Mouse (Mus musculus) right cerebral cortex, adult 2 months (tissue): ENCODE measurements at regions not wholly inside any gene's neighbourhood (a gene's known extent, or its start where the extent isn't known, plus 50 kb on each side); places are given as distances from the start of the nearest gene placed in this dataset.
A peak's percentile ranks its signal among the peaks of the same experiment; 100 is the strongest.

Experiments
- DNase-seq, 2 experiments: peaks; one replicate each; pipeline ENCODE4 v3.0.0; 2021 to 2022; ENCODE audit warnings: low spot score in 2 of 2

DNA sequence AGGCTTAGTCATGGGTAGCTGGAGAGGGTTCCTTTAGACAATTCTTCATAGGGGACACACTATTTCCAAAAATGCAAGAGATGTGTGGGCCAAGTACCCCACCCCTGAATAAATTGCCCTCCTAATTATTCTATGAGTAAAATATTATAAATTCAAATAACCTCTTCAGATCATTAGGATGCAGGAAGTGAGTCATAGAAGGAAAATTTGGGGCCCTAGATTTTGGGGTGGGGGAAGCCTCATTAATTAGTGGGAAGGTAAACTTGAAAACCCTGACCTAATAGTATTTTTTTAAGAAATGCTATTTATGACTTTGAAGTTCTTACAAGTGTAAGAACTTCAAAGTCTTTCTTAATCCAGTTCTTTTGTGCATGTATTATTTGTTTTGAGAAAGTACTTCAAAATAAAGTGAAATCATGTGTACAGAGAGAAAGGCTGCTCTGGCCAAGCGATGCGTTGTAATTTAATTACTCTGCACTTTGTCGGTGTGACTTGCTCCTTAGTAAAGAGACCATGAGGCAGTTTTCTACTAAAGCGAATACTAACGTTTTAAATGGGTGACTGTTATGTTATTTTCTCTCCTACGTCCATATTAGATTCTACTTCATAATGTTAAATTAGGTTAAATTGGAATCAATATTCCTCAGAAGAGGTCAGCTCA lies 200.6 kb downstream of the Tgfb2 start:
- DNase-seq, result no peak

DNA sequence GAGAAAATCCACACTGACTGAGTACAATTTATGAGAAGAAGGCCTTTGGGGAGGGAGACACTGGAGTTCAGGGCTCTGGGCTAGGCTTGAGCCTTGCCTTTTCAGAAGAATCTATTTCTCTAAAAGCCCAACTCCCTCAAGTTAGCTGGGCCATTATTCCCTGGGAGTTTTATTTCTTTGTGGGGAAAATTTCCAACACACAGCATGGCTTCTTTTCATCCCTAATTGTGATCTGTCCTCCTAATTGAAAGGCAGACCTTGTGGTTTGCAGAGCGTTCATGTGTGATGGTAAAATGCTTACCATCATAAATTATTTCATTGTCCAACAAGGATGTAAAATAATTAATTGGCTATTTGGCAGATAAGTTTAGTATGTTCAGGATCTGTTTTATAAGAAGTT lies 204.1 kb downstream of the Tgfb2 start:
- DNase-seq, result no peak

DNA sequence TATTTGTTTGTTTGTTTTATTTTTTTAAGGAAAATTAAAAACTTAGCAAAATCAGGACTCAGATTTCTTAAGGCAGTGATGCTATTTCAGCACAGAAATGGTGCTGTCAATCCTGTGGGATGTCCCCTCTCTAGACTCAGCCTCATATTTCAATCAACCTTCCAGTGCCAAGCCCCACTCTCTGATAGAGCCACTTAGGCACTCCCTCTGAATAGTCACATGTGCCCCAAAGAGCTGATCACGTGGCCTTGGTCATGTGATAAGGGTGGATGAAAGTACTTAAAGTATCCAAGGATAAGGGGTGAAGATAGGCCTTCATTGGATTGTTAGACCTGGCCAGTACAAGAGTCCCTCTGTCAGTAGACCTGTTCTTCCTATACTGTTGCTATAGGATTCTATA lies 207.9 kb downstream of the Tgfb2 start:
- DNase-seq, result no peak

DNA sequence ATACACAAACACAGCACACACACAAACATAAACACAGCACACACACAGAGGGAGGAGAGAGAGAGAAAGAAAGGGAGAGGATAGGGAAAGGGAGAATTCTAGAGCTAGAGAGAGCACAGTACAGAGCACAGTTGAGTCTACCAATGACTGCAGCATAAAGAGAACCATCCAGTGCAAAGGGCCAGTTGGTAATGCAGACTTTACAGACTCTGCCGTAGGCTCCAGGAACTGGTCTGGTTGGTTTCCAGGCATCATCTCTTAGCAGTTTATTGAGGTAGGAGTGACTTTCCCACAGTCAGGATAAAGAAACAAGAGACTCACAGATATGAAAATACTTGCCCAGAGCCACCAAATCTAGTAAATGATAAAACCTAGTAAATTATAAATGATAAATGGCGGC lies 208.5 kb downstream of the Tgfb2 start:
- DNase-seq, result no peak

DNA sequence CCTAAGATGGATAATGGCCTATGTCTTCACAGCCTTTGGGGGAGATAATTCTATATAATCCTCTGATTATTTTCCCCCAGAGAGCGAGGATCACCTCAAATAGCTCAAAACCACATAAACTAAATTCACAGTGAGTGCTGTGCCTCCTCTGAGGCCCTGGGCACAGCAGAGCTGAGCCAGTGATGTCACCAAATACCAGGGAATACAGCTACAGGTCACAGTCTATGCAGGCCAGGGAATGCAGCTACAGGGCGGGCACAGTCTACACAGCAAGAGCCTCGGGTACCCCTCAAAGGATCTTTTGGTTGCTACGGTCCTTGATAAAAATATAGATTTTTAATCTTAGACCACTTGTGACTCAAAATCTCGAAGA lies 211.4 kb downstream of the Tgfb2 start:
- DNase-seq, result no peak

DNA sequence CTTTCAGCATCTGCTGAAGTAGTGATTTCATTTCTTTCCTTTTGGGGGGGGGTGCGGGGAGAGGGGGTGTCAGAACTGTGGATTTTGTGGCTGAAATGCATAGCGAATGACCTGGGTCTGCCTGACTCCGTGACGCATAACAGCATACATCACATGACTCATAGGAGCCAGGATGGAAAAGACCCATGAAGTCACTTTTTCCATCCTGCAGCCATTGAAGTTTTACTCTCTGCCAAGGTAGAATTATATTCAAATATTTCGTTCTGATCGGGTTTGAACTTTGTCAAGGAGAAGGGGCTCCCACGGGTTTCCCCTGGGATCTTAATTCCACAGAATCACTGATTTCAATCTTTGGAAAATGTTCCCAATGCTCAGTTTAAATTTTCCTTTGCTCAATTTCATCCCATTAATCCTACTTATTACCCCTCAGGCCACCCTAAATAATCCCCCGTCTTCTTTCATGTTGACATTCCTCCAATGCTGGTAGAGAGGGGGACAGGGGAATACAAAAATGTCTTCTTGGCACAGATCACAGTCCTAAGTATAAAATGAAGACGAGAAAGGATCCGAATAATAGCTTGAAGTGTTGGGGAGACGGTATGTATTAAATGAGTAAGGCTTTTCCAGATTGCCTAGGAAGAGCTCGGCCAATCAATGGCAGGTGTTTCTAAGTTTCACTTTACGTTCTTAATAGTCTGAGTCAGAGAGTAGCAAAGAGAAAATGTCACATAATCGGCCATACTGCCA lies 212.0 kb downstream of the Tgfb2 start:
- DNase-seq, result no peak

DNA sequence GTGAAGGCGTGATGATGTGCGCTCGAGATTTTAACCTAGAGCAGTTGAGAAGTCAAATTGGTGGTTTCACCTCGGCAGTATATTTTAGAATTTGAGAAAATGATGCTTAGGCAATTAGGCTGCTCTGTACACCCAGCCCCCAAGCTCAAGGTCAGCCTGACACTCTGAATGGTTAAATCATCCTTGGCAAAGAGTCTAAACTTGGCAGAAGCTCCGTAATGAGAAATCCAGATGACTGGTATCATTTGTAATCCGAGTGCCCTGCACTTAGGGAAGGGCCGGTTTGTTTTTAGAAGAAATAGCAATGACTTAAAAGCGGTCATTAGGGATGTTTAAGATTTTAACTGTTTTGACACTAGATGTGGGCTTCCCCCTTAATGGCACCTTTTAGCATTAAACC lies 223.6 kb downstream of the Tgfb2 start:
- DNase-seq, result no peak

DNA sequence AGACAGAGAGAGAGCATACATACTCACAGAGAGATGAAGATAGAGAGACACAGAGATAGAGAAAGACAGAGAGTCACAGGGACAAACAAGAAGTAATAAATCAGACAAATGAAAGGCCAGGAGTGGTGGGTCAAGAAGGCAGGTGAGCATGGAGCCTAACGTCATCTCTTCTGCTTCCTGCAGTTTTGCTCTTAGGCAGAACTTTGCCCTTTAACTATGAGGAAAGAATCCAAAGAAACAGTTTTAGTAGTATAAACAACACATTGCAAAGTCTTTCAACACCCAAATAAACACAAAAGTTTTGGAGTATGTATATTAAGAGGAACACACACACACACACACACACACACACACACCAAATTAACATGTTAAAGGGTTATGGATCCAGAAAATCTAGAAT lies 225.8 kb downstream of the Tgfb2 start:
- no peak for DNase-seq

DNA sequence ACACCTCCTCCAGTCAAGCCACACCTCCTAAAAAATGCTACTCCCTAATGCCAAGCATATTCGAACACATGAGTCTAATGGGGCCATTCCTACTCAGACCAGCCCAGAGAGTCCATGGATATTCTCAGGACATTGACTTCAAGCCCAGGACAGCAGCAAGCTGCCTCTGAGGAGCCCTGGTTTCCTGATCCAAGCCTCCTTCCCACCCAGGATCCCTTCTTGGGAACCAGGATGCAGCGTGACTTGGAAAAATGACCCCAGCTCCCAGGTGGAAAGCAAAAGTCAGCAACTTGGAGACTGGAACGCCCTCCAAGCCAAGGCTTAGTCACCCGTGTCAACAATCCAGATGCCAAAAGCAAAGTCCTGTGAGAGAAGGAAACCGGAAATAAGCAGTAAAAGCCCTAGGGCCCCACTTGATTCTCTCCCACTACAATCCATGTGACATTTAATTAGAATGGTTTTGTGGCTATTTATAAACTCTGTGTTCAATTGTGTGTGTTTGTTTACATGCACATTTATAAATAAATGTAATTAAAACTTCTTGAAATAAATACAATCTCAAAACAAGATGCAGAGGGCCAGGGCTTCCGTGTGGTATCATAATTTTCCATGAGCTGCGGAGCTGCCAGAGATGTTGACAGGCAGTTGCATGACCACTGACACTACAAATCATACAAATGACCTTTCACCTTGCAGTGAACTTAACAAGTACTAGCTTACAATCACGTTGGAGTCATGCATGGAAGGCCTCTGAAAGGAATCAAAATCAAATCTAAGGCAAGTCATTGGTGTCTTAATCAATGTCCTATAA lies 227.2 kb downstream of the Tgfb2 start:
- DNase-seq, result no peak

DNA sequence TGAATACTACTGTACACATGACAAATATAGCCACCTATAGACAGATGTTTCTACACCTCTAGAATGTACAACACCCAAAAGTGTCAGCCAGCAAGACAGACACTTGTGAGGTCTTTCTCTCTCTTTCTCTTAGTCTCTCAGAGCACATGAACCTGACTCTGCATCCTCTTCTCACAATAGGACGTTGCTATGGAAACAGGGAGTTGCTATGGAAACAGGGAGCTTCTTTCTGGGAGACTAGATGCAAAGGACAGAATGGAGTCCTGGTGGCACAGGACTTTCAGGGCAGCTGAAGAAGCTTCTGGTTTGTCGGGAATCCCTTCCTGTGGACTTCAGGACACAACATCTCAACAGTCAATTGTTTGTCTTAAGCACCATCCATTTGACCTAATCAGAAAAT lies 230.9 kb downstream of the Tgfb2 start:
- DNase-seq, result peak; percentile 22 to 67

DNA sequence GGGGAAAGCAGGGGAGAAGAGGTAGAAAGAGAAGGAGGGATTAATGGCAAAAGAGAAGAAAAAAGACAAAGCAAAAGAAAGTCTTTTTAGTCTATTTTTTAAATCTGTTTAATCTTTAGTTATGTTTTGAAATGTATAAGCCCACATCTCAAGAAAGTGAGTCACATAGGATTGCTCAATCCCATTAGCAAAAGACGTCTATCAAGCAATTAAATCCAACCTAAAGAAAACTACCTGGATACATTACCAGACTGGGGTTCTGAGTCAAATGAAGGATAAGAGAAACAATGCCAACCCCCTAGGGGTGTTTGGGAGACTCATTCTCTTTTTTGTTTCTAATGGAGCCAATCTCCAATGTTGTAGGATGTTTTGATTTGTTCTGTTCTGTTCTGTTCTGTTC lies 231.4 kb downstream of the Tgfb2 start:
- no peak for DNase-seq

DNA sequence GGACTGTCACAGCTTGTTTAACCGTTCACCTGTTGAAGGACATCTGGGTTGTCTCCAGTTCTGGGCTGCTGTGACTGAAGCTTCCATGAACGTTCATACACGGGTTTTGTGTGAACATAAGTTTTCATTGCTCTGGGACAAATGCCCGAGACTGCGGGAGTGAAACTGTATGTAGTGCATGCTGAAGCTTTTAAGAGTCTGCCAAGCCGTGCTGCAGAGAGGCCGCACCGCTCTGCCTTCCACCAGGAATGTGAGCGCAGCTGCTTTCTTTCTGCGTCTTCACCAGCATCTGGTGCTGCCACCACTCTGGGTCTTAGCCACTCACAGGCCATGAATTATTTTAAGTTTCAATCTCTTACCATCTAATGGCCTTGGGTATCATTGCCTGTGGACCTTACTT lies 232.8 kb downstream of the Tgfb2 start:
- no peak for DNase-seq

DNA sequence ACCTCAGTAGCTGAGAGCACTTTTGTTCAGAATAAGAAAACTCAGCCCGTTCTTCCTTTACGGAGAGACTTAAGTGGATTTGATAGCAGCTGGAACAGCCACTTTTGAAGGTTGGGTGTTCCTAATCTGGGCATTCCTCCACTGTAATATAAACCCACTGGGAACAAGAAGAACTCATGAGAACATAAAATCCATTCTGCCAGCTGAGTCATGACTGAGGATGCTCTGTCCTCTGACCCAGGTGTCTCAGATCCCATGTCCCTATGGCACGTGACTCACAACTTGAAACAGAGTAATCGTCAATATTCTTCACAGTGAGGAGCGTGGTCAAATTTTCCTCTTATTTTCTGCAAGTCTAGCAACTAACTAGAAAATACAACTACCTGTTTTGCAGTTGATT lies 240.3 kb downstream of the Tgfb2 start:
- no peak for DNase-seq

DNA sequence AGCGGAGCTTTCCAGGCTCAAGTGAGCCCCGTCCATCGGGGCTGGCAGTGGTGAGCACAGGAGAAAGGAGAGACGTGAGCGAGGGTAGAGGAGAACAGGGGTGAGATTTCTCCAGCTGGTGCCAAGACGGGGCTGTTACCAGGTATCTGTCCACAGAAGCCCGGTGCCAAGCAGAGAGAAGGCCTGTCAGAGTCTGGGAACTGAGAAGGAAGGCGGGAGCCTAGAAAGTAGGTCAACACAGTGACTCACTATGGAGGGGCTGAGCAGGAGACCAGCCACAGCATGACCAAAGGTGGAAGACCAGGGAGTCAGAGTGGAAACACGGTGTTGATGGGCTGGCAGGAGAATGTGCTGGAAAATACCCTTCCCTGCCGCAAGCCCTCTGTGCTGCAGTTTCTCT lies 245.0 kb downstream of the Tgfb2 start:
- DNase-seq, result no peak

DNA sequence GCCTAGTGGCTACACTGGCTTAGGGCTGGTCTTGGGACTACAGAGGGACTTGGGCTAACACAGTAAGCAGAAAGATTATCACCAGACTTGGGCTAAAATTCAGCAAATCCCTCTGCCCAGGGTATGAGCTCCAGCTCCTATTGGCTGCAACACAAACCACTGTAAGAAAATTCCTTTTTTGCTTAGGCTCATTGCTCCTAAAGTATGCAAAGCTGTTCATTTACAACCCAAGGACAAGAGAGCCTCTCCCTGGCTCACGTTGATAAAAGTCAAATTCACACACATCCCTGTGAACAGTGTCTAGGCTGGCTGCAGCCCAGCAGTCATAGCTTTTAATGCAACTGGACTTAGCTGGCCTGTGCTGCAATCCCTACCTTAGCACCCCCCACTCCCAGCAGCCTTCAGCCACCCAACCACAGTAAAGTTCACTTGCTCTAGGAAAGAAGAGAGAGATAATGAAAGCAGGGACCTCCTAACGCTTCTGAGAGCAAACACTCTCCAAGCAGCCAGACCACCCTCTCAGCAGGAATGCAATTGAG lies 247.6 kb downstream of the Tgfb2 start:
- no peak for DNase-seq

DNA sequence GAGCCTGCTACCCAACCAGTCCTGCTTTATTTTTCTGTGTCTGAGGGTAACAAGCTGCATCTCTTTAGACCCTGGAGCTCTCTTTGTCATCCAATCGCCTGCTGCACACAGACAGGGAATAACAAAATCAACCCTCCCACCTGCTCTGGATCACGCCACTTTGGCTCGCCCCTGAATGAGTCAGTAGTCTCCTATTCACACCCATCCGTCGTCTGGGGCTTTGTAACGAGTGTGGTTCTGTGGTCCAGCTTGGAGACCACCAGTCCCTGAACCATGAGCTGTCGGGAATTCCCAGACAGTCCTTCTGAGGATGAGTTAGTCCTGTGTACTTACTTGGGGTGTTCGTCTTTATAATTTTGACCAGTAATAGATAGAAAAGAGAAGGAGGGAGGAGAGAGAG lies 248.7 kb downstream of the Tgfb2 start:
- no peak for DNase-seq

DNA sequence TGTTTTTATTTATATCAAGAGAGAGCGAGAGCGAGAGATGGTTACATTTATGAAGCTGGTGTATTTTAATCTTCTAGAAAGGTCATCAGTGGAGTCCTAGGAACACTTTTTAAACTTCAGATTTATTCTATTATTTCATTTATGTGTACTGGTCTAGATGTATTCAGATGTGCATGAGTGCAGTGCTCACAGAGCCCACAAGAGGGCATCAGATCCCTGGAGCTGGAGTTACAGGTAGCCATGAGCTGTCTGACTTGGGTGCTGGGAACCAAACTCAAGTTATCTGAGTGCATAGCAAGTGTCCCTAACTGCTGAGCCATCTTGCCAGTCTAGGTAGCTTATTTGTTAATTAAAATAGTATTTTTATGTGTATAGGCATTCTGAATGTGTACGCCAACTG lies 249.7 kb downstream of the Tgfb2 start:
- no peak for DNase-seq

DNA sequence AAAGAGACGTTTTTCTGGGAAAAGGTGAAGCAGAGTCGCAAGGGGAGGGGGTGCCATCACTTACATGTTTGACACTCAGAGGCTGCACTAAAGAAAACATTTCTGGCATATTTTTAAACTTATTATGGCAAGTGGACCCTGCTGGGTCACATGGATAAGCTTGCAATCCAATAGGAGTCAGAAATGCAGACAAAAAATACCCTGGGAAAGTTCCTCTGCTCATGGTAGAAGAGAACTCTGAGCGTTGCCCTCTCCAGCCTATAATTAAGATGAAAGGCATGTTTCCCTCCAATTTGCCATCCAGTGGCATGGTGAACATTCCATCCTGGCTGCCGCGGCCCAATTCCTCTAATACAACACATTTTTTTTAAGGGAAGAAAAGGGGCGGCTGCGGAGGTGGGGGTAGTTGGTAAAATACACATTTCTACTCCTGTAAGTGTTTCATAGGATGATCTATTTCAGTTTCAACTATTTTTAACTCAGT lies 250.6 kb downstream of the Tgfb2 start:
- no peak for DNase-seq

DNA sequence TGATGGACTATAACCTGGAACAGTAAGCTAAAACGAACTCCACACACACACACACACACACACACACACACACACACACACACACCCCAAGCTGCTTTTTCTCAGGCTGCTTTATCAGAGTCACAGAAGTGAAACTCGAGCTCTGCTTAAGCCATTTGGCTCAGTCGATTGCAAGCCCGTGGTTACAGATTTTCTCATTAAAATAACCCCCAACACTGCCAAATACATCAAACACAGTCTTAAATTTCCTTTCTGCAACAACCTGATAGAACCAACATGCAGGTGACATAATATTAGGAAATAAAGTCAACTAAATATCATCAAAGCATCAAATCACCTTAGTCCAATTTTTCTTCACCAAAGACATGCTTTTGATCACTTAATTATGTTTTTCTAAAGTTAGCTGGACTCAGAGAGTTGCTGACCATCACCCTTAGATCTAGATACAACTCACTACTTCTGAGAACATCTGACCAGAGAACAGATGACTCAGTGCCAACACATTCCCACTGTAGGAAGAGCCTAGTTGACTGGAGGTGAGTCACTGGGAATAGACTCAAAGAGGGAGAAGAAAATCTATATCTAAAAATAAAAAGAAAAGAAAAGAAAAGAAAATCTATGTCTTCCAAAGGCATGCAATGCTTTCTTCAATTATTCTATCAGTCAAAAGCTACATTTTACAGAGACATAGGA lies 251.2 kb downstream of the Tgfb2 start:
- DNase-seq, result no peak

DNA sequence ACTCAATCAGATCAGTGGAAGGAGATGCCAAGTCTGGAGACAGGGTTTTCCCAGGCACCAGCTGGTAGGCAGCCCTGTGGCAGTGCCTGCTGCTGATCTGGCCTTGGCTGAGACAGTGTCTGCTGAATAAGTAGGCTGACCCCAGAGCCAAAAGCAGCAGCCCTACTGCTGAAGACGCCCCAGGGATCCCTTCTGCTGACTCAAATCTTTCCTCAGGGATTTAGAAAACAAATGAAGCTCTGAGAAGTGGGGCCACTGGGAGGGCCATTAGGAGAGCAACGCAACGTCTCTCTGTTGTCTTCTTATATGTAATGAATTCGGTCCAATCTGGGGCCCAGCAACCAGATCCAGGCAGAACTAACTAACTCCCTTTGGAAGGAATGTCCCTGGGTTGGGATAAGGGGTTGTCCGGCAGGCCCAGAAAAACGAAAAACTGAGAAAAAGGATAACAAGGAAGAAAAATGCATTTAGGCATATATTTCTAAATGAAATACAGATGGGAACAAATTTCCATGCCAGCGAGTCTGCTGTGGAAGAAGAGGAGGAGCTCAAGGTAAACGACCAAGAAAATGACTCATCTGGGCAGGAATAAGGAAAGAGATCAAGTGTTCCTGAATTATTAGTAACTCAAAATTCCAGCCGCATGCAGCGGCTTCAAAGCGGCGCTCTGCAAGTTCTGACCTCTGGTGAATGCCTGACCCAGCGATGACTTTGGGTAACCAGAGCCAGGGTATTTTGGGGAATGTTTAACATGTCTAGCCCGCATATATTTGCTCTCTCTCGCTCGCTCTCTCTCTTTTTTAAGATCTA lies 256.7 kb downstream of the Tgfb2 start:
- DNase-seq, result no peak

DNA sequence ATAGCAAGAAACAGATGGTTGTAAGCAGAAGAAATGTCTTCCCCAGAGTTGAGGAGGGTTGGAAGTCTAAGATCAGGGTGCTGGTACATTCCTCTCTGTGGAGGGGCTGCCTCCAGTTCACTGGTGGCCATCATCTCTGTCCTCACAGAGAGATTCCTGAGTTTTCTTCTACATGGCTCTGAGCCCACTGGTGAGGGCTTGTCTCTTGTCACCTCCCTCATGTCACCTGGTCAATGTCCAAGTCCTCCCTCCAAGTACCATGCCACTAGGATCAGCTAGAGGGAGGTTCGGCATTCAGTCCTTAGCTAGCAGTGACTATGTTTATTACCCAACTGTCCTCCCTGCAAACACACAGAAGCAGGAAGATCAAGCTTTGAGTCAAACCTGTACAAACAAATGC lies 258.3 kb downstream of the Tgfb2 start:
- no peak for DNase-seq
